Mouse (Mus musculus): ENCODE measurements at regions not wholly inside any gene's neighbourhood (a gene's known extent, or its start where the extent isn't known, plus 50 kb on each side); places are given as distances from the start of the nearest gene placed in this dataset.

- Histone ChIP-seq H3K27me3 (replicated peaks; ENCODE audit: insufficient read depth, low read length) (no peaks in the 10 kb centered on the region), H3K9me3 (ENCODE audit: low read length) (no peaks in the 10 kb centered on the region), H3K4me2 (replicated peaks; ENCODE audit: low read depth, low read length) (no peak overlapping the region), H3K4me3 (ENCODE audit: low read depth, low read length) (no peak overlapping the region), H3K4me1 (ENCODE audit: insufficient read depth, low read depth, low read length) (no peaks in the 10 kb centered on the region), H3K9ac (replicated peaks; ENCODE audit: low read depth) (no peak overlapping the region), H3K36me3 (ENCODE audit: insufficient read depth, low read length) (no peaks in the 10 kb centered on the region), H3K27ac (ENCODE audit: low read length) (no peak overlapping the region)
- ATAC-seq (no peak), DNase-seq (ENCODE audit: low spot score) (no peak)
- TF ChIP-seq CTCF (IDR thresholded peaks at IDR 0.05) (no peak), EP300 (IDR thresholded peaks at IDR 0.05) (no peak)
- 70% methylated on average over 4 of the region's 4 CpGs for WGBS
Observed at GRCm38 (mm10) chr16:84581166-84581565, 66.2 kb downstream of the A730009L09Rik start.

GRCm38 (mm10) chr16:84583323-84583722 lies 68.4 kb downstream of the A730009L09Rik start:
- H3K27me3 ChIP-seq (replicated peaks; ENCODE audit: insufficient read depth, low read length) = no peaks in the 10 kb centered on the region
- no peaks in the 10 kb centered on the region for H3K9me3 ChIP-seq (ENCODE audit: low read length)
- no peaks in the 10 kb centered on the region for H3K36me3 ChIP-seq (ENCODE audit: insufficient read depth, low read length)
- no peaks in the 10 kb centered on the region for H3K4me1 ChIP-seq (ENCODE audit: insufficient read depth, low read depth, low read length)
- H3K4me3 ChIP-seq (ENCODE audit: low read depth, low read length) = no peak overlapping the region
- no peak overlapping the region for H3K4me2 ChIP-seq (replicated peaks; ENCODE audit: low read depth, low read length)
- H3K27ac ChIP-seq (ENCODE audit: low read length) = no peak overlapping the region
- no peak for TF ChIP-seq EP300 (IDR thresholded peaks at IDR 0.05)
- no peak for TF ChIP-seq CTCF (IDR thresholded peaks at IDR 0.05)
- DNase-seq (ENCODE audit: low spot score) (peak; percentile 28), ATAC-seq (peak; percentile 28; the same call in 1 of the 2 replicates)
- no peak overlapping the region for H3K9ac ChIP-seq (replicated peaks; ENCODE audit: low read depth)
- WGBS = 68% methylated on average over 7 of the region's 7 CpGs

GRCm38 (mm10) chr16:84583773-84584229 lies 68.9 kb downstream of the A730009L09Rik start:
- Histone ChIP-seq H3K4me3 (ENCODE audit: low read depth, low read length) (no peak overlapping the region), H3K27ac (ENCODE audit: low read length) (no peak overlapping the region), H3K36me3 (ENCODE audit: insufficient read depth, low read length) (no peaks in the 10 kb centered on the region), H3K4me1 (ENCODE audit: insufficient read depth, low read depth, low read length) (no peaks in the 10 kb centered on the region), H3K27me3 (replicated peaks; ENCODE audit: insufficient read depth, low read length) (no peaks in the 10 kb centered on the region), H3K9me3 (ENCODE audit: low read length) (no peaks in the 10 kb centered on the region), H3K4me2 (replicated peaks; ENCODE audit: low read depth, low read length) (no peak overlapping the region), H3K9ac (replicated peaks; ENCODE audit: low read depth) (no peak overlapping the region)
- no peak for ATAC-seq
- WGBS = 87% methylated on average over 19 of the region's 19 CpGs
- peak; percentile 20 for DNase-seq (ENCODE audit: low spot score)
- TF ChIP-seq EP300 (IDR thresholded peaks at IDR 0.05) (no peak), CTCF (IDR thresholded peaks at IDR 0.05) (no peak)

GRCm38 (mm10) chr16:84584724-84585399 lies 69.9 kb downstream of the A730009L09Rik start:
- no peaks in the 10 kb centered on the region for H3K9me3 ChIP-seq (ENCODE audit: low read length)
- H3K9ac ChIP-seq (replicated peaks; ENCODE audit: low read depth) = no peak overlapping the region
- TF ChIP-seq CTCF (IDR thresholded peaks at IDR 0.05) (no peak), EP300 (IDR thresholded peaks at IDR 0.05) (no peak)
- no peak overlapping the region for H3K27ac ChIP-seq (ENCODE audit: low read length)
- no peak overlapping the region for H3K4me3 ChIP-seq (ENCODE audit: low read depth, low read length)
- no peaks in the 10 kb centered on the region for H3K4me1 ChIP-seq (ENCODE audit: insufficient read depth, low read depth, low read length)
- DNase-seq (ENCODE audit: low spot score) (no peak), ATAC-seq (no peak)
- H3K27me3 ChIP-seq (replicated peaks; ENCODE audit: insufficient read depth, low read length) = no peaks in the 10 kb centered on the region
- 87% methylated on average over 14 of the region's 14 CpGs for WGBS
- H3K4me2 ChIP-seq (replicated peaks; ENCODE audit: low read depth, low read length) = no peak overlapping the region
- no peaks in the 10 kb centered on the region for H3K36me3 ChIP-seq (ENCODE audit: insufficient read depth, low read length)

GRCm38 (mm10) chr16:84592978-84593377 lies 78.1 kb downstream of the A730009L09Rik start:
- H3K27ac ChIP-seq (ENCODE audit: low read length) = no peak overlapping the region
- no peaks in the 10 kb centered on the region for H3K4me1 ChIP-seq (ENCODE audit: insufficient read depth, low read depth, low read length)
- no peak overlapping the region for H3K4me2 ChIP-seq (replicated peaks; ENCODE audit: low read depth, low read length)
- no peak overlapping the region for H3K9ac ChIP-seq (replicated peaks; ENCODE audit: low read depth)
- no peak for TF ChIP-seq EP300 (IDR thresholded peaks at IDR 0.05)
- TF ChIP-seq CTCF (IDR thresholded peaks at IDR 0.05) = no peak
- H3K9me3 ChIP-seq (ENCODE audit: low read length) = no peaks in the 10 kb centered on the region
- DNase-seq (ENCODE audit: low spot score) (no peak), ATAC-seq (no peak)
- H3K4me3 ChIP-seq (ENCODE audit: low read depth, low read length) = no peak overlapping the region
- no peaks in the 10 kb centered on the region for H3K36me3 ChIP-seq (ENCODE audit: insufficient read depth, low read length)
- H3K27me3 ChIP-seq (replicated peaks; ENCODE audit: insufficient read depth, low read length) = no peaks in the 10 kb centered on the region
- WGBS = 54% methylated on average over 2 of the region's 2 CpGs

- H3K4me2 ChIP-seq (replicated peaks; ENCODE audit: low read depth, low read length) = no peak overlapping the region
- TF ChIP-seq CTCF (IDR thresholded peaks at IDR 0.05) (no peak), EP300 (IDR thresholded peaks at IDR 0.05) (no peak)
Observed at GRCm38 (mm10) chr16:84602969-84603368, 88.0 kb downstream of the A730009L09Rik start.

More at GRCm38 (mm10) chr16:84602969-84603368, 88.0 kb downstream of the A730009L09Rik start:
- ATAC-seq = no peak
- Histone ChIP-seq H3K4me3 (ENCODE audit: low read depth, low read length) (no peak overlapping the region), H3K27me3 (replicated peaks; ENCODE audit: insufficient read depth, low read length) (no peaks in the 10 kb centered on the region), H3K36me3 (ENCODE audit: insufficient read depth, low read length) (no peaks in the 10 kb centered on the region), H3K9ac (replicated peaks; ENCODE audit: low read depth) (no peak overlapping the region), H3K27ac (ENCODE audit: low read length) (no peak overlapping the region), H3K9me3 (ENCODE audit: low read length) (no peaks in the 10 kb centered on the region), H3K4me1 (ENCODE audit: insufficient read depth, low read depth, low read length) (no peaks in the 10 kb centered on the region)
- 79% methylated on average over 8 of the region's 8 CpGs for WGBS
- no peak for DNase-seq (ENCODE audit: low spot score)

Measured in lung, postnatal 0 days (tissue).